Mouse (Mus musculus) kidney, adult 2 months (tissue): ENCODE data around the gene Ccl25.

Experiments
- CTCF ChIP-seq: fragments of 200-500 bp; conservative IDR thresholded peaks from 2 replicates; pipeline ENCODE4 v1.5.1; 2011; ENCODE audit warnings: low read depth, mild to moderate bottlenecking, control low read depth, low read length, moderate library complexity, mixed read lengths; ENCODE audit not compliant: insufficient read depth, insufficient read length
- POLR2A ChIP-seq: fragments of 200-500 bp; IDR thresholded peaks from one replicate; pipeline ENCODE4 v1.6.1; 2011; ENCODE audit warnings: low read depth, low read length, control low read depth

- TF ChIP-seq CTCF (no peak), POLR2A (no peak)
Observed at GRCm38 (mm10) chr8:4404880-4405261, 79.9 kb downstream of the Ccl25 start.
